Comparison of ENCODE assay signal across 11 mouse cellular contexts in the genomic region with DNA sequence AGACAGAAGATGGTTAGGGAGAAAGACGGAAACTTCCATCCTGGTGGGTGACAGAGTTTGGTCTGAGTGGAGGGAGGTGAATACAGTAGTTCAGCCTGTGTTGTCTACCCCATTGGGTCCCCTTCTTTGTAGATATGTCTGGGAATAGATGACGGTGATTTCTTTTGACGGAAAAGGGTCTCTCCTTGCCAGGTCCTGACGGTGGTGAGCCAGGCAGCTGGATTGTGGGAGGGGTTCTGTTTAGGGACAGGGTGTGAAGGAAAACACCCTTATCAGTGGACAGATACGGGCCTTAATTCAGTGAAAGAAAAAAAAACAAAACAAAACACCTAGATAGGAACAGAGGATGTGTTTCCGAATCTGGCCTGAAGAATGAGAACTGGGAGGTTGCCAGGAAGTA. TPM values are rescaled to one million over a fixed set of nuclear protein-coding genes. Genes with fewer than 3 reads are reported as not detected.
DNase-seq lines count a peak whose midpoint lies in the region; ATAC-seq and TF ChIP-seq lines count a peak whose summit lies in the region.
"Had no signal": no experiment of that assay in that cellular context is flagged by ENCODE, and none has a peak within 500 bp of the region (broad histone marks: within the 10 kb centered on the region; RNA-seq: fewer than 3 reads in every experiment).

No protein-coding gene starts in this region.

- TF ChIP-seq POLR2A in testis, adult 2 months (IDR thresholded peaks at IDR 0.05; ENCODE audit: control insufficient read depth, low read depth, low read length) = no peak

- no peaks in the 10 kb centered on the region for H3K9me3 ChIP-seq in forebrain, embryonic 10.5 days
- H3K9me3 ChIP-seq in forebrain, embryonic 13.5 days (replicated peaks) = no peaks in the 10 kb centered on the region
- H3K9me3 ChIP-seq in kidney, embryonic 15.5 days (replicated peaks) = no peaks in the 10 kb centered on the region
- H3K9me3 ChIP-seq: megakaryocyte, embryonic 14.5 days had no signal

- H3K4me2 ChIP-seq in forebrain, embryonic 13.5 days = no peak overlapping the region
- H3K4me2 ChIP-seq in kidney, embryonic 15.5 days = 0 out of 2 replicates have a peak overlapping the region, but pooled peaks have one; percentile 32

- peaks cover 11% of the 10 kb centered on the region for H3K27me3 ChIP-seq in forebrain, embryonic 10.5 days (ENCODE audit: poor library complexity, severe bottlenecking)
- H3K27me3 ChIP-seq in forebrain, embryonic 13.5 days = no peaks in the 10 kb centered on the region
- 0 out of 2 replicates have a peak, but pooled peaks cover 12% of the 10 kb centered on the region for H3K27me3 ChIP-seq in kidney, embryonic 15.5 days
- no peaks in the 10 kb centered on the region for H3K27me3 ChIP-seq in testis, adult 2 months (ENCODE audit: control insufficient read depth, insufficient read depth, low read length)

- H3K4me1 ChIP-seq in forebrain, embryonic 10.5 days = peaks cover 5% of the 10 kb centered on the region
- no peaks in the 10 kb centered on the region for H3K4me1 ChIP-seq in forebrain, embryonic 13.5 days
- 0 out of 2 replicates have a peak, but pooled peaks cover 3% of the 10 kb centered on the region for H3K4me1 ChIP-seq in kidney, embryonic 15.5 days
- peaks cover 18% of the 10 kb centered on the region for H3K4me1 ChIP-seq in testis, adult 2 months (ENCODE audit: control insufficient read depth, insufficient read depth, low read length)

- no peaks in the 10 kb centered on the region for H3K36me3 ChIP-seq in forebrain, embryonic 10.5 days (replicated peaks)
- H3K36me3 ChIP-seq in forebrain, embryonic 13.5 days (ENCODE audit: poor library complexity, severe bottlenecking) = no peaks in the 10 kb centered on the region
- no peaks in the 10 kb centered on the region for H3K36me3 ChIP-seq in kidney, embryonic 15.5 days
- no peaks in the 10 kb centered on the region for H3K36me3 ChIP-seq in testis, adult 2 months (ENCODE audit: control insufficient read depth, insufficient read depth, low read length)

- no peak overlapping the region for H3K9ac ChIP-seq in forebrain, embryonic 13.5 days
- H3K9ac ChIP-seq in kidney, embryonic 15.5 days = no peak overlapping the region

- WGBS in forebrain, embryonic 10.5 days = 90% methylated on average over 6 of the region's 6 CpGs
- WGBS in forebrain, embryonic 13.5 days = 86% methylated on average over 6 of the region's 6 CpGs
- 72% methylated on average over 6 of the region's 6 CpGs for WGBS in kidney, embryonic 15.5 days

- DNase-seq in forebrain, embryonic 10.5 days (ENCODE audit: extremely low spot score, low spot score) = no peak
- DNase-seq in kidney, postnatal 10 days = no peak
- DNase-seq in testis, postnatal 14 days (ENCODE audit: low spot score) = no peak
- no peak for DNase-seq in urinary bladder, postnatal 14 days (ENCODE audit: low spot score)
- DNase-seq in kidney, adult 8-10 months = no peak

- ATAC-seq in forebrain, embryonic 13.5 days = no peak
- no peak for ATAC-seq in kidney, embryonic 15.5 days (replicated peaks; ENCODE audit: low FRiP score)

- no peak overlapping the region for H3K27ac ChIP-seq in forebrain, embryonic 10.5 days
- H3K27ac ChIP-seq in forebrain, embryonic 13.5 days = no peak overlapping the region
- peak overlapping the region; percentile 29; the same call in 1 of the 2 replicates for H3K27ac ChIP-seq in kidney, embryonic 15.5 days
- H3K27ac ChIP-seq in testis, adult 2 months (ENCODE audit: control insufficient read depth, insufficient read depth, low read depth, low read length) = no peak overlapping the region
- H3K27ac ChIP-seq: hindbrain, postnatal 0 days had no signal

- 0 out of 2 replicates have a peak overlapping the region, but pooled peaks have one; percentile 25 for H3K4me3 ChIP-seq in forebrain, embryonic 10.5 days
- no peak overlapping the region for H3K4me3 ChIP-seq in forebrain, embryonic 13.5 days
- H3K4me3 ChIP-seq in kidney, embryonic 15.5 days (replicated peaks) = no peak overlapping the region
- peak overlapping the region; percentile 21; the same call in 1 of the 2 replicates for H3K4me3 ChIP-seq in testis, adult 2 months (ENCODE audit: control insufficient read depth, low read depth, low read length)
- H3K4me3 ChIP-seq: megakaryocyte, embryonic 14.5 days had no signal

- TF ChIP-seq CTCF in testis, adult 2 months (IDR thresholded peaks at IDR 0.05; ENCODE audit: control insufficient read depth, insufficient read depth, insufficient replicate concordance, low read depth, low read length) = no peak

RNA-seq across cellular contexts. Expression of gene Mucl3, which starts 4.1 kb away (rescaled TPM):
- 0.12 and 0.14 TPM in 2 replicates for polyA plus RNA-seq in forebrain, embryonic 10.5 days (2016; fragmentation: Nextera tagmentation; extraction: Ambion mirVana)
- polyA plus RNA-seq in forebrain, embryonic 13.5 days (2015; fragmentation: Nextera tagmentation; extraction: Ambion mirVana) = 0.06 TPM in 1 of 2 replicates, not detected in the other
- polyA plus RNA-seq in kidney, embryonic 15.5 days (2015; fragmentation: Nextera tagmentation; extraction: Ambion mirVana) = 0.26 TPM in 2 replicates
- 0.10 and 0.11 TPM in 2 replicates for polyA plus RNA-seq in testis, adult 2 months (2012; rRNA removed)
- polyA plus RNA-seq: liver, adult 2 months had no signal

RNA-seq across cellular contexts. Expression of gene Gm9573, which starts 12.9 kb away (rescaled TPM):
- polyA plus RNA-seq in forebrain, embryonic 10.5 days (2016; fragmentation: Nextera tagmentation; extraction: Ambion mirVana) = not detected in 2 replicates
- polyA plus RNA-seq in forebrain, embryonic 13.5 days (2015; fragmentation: Nextera tagmentation; extraction: Ambion mirVana) = not detected in 2 replicates
- not detected in 2 replicates for polyA plus RNA-seq in kidney, embryonic 15.5 days (2015; fragmentation: Nextera tagmentation; extraction: Ambion mirVana)
- polyA plus RNA-seq in testis, adult 2 months (2012; rRNA removed) = 0.36 TPM in 1 of 2 replicates, not detected in the other
- polyA plus RNA-seq: hindbrain, postnatal 0 days; liver, adult 2 months had no signal

RNA-seq across cellular contexts. Expression of gene Vars2, which starts 28.0 kb away (rescaled TPM):
- polyA plus RNA-seq in forebrain, embryonic 10.5 days (2016; fragmentation: Nextera tagmentation; extraction: Ambion mirVana) = 19.3 and 20.2 TPM in 2 replicates
- polyA plus RNA-seq in forebrain, embryonic 13.5 days (2015; fragmentation: Nextera tagmentation; extraction: Ambion mirVana) = 12.7 and 17.0 TPM in 2 replicates
- 15.9 and 18.8 TPM in 2 replicates for polyA plus RNA-seq in kidney, embryonic 15.5 days (2015; fragmentation: Nextera tagmentation; extraction: Ambion mirVana)
- polyA plus RNA-seq in testis, adult 2 months (2012; rRNA removed) = 9.5 and 9.8 TPM in 2 replicates

RNA-seq across cellular contexts. Expression of gene Gtf2h4, which starts 34.2 kb away (rescaled TPM):
- 59.3 and 62.3 TPM in 2 replicates for polyA plus RNA-seq in forebrain, embryonic 10.5 days (2016; fragmentation: Nextera tagmentation; extraction: Ambion mirVana)
- polyA plus RNA-seq in forebrain, embryonic 13.5 days (2015; fragmentation: Nextera tagmentation; extraction: Ambion mirVana) = 36.3 and 42.6 TPM in 2 replicates
- polyA plus RNA-seq in kidney, embryonic 15.5 days (2015; fragmentation: Nextera tagmentation; extraction: Ambion mirVana) = 48.5 and 49.9 TPM in 2 replicates
- polyA plus RNA-seq in testis, adult 2 months (2012; rRNA removed) = 29.4 and 33.7 TPM in 2 replicates

RNA-seq across cellular contexts. Expression of gene Sfta2, which starts 38.0 kb away (rescaled TPM):
- not detected in 2 replicates for polyA plus RNA-seq in forebrain, embryonic 10.5 days (2016; fragmentation: Nextera tagmentation; extraction: Ambion mirVana)
- not detected in 2 replicates for polyA plus RNA-seq in forebrain, embryonic 13.5 days (2015; fragmentation: Nextera tagmentation; extraction: Ambion mirVana)
- 1.8 and 2.9 TPM in 2 replicates for polyA plus RNA-seq in kidney, embryonic 15.5 days (2015; fragmentation: Nextera tagmentation; extraction: Ambion mirVana)
- not detected in 2 replicates for polyA plus RNA-seq in testis, adult 2 months (2012; rRNA removed)
- polyA plus RNA-seq: hindbrain, postnatal 0 days; liver, adult 2 months had no signal

Comparison
In these comparisons a context has a peak if more than half of its experiments do, and no peak if none do; other contexts are left out.
1. H3K4me3 ChIP-seq: peak in forebrain, embryonic 10.5 days (single experiment) and testis, adult 2 months (single experiment); none in forebrain, embryonic 13.5 days (single experiment) and kidney, embryonic 15.5 days (single experiment).